Mouse (Mus musculus) CD8-positive naive resting alpha-beta T cell, adult 57 days (primary cell): Measurements from ENCODE around the gene Amtn. TPM values are rescaled to one million over a fixed set of nuclear protein-coding genes. Genes with fewer than 3 reads are reported as not detected.

Experiments
- total RNA-seq: library from RNA; stranded (reverse); gene quantifications from one replicate; pipeline ENCODE4 v1.2.4, GENCODE M21; 2023

Amtn gene
- total RNA-seq, result not detected

GRCm38 (mm10) chr5:88375808-88376207 is at the start of gene Amtn:
TSS of gene Amtn (plus strand) at chr5:88376108.

Other genes with a start within 250 kb of the Amtn start
- gene Gm11115, start 222.0 kb upstream of the Amtn start, total RNA-seq, result not detected
- gene Gm7714, start 107.2 kb upstream of the Amtn start, total RNA-seq, result not detected
- not detected for gene Prol1, start 58.8 kb upstream of the Amtn start, total RNA-seq
- gene Ambn, start 79.9 kb downstream of the Amtn start, total RNA-seq, result not detected
- not detected for gene Enam, start 111.9 kb downstream of the Amtn start, total RNA-seq
- 44.3 TPM for gene Jchain, start 151.8 kb downstream of the Amtn start, total RNA-seq
- gene Utp3, start 178.4 kb downstream of the Amtn start, total RNA-seq, result 45.4 TPM
- 6.1 TPM for gene Rufy3, start 188.9 kb downstream of the Amtn start, total RNA-seq